ENCODE assay signal across 11 mouse cellular contexts in the genomic region with DNA sequence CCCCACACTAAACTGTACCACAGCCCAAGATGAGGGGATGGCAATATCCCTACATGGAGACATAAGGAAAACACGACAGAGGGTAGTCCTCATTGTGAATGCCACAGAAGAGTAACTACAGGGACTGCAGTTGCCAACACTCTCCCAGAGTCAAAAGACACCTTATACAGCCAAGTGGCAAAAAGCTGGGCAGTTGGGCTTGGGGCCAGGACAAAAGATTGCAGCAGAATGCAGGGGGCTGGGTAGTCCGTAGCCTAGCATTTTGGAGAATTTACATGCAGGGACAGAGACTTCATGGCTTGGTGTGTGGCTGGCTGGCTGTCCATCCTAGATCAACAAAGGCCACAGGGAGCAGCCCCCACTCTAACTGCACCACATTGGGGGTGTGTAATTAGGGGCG.
"Had no signal": no experiment of that assay in that cellular context is flagged by ENCODE, and none has a peak within 500 bp of the region (broad histone marks: within the 10 kb centered on the region; RNA-seq: fewer than 3 reads in every experiment).

No protein-coding gene starts in this region.

- H3K9me3 ChIP-seq: limb, embryonic 10.5 days; liver, embryonic 15.5 days; neural tube, embryonic 12.5 days had no signal

- H3K4me2 ChIP-seq: liver, embryonic 11.5 days; liver, embryonic 15.5 days; neural tube, embryonic 12.5 days had no signal

- DNase-seq: kidney, postnatal 10 days; kidney, postnatal 4 days; lung, adult 2 months; lung, postnatal 36 days; thymus, postnatal 4 days had no signal

- H3K27ac ChIP-seq: layer of hippocampus, adult 2 months; limb, embryonic 10.5 days; liver, embryonic 15.5 days; neural tube, embryonic 12.5 days; stomach, postnatal 0 days had no signal

- H3K9ac ChIP-seq: liver, embryonic 15.5 days; neural tube, embryonic 12.5 days had no signal

- H3K4me3 ChIP-seq: layer of hippocampus, adult 2 months; limb, embryonic 10.5 days; liver, embryonic 15.5 days; neural tube, embryonic 12.5 days had no signal

- H3K27me3 ChIP-seq: neural tube, embryonic 12.5 days had no signal

- H3K36me3 ChIP-seq: limb, embryonic 10.5 days; liver, embryonic 15.5 days; neural tube, embryonic 12.5 days had no signal

- H3K4me1 ChIP-seq: limb, embryonic 10.5 days; liver, embryonic 15.5 days; neural tube, embryonic 12.5 days had no signal
